Comparison of ENCODE assay signal across 27 mouse cellular contexts in genomic region chr1:106074656-106075055, GRCm38 (mm10).
DNase-seq lines count a peak whose midpoint lies in the region; ATAC-seq and TF ChIP-seq lines count a peak whose summit lies in the region.
"Had no signal": no experiment of that assay in that cellular context is flagged by ENCODE, and none has a peak within 500 bp of the region (broad histone marks: within the 10 kb centered on the region; RNA-seq: fewer than 3 reads in every experiment).

No protein-coding gene starts in this region.

- WGBS in heart, adult 2 months: 86% methylated on average over 5 of the region's 5 CpGs
- 85% methylated on average over 5 of the region's 5 CpGs for WGBS in liver, embryonic 11.5 days
- WGBS in liver, postnatal 0 days (ENCODE audit: insufficient replicate concordance): 74% methylated on average over 5 of the region's 5 CpGs

- intact Hi-C loops in heart, adult 2 months (cut with DNase I): loop anchor here (5.0 kb wide), 1 partner anchor 58 kb away; no protein-coding TSS in a partner anchor

- H3K27me3 ChIP-seq in heart, adult 2 months (ENCODE audit: control insufficient read depth, insufficient read depth, low read length): no peaks in the 10 kb centered on the region
- no peaks in the 10 kb centered on the region for H3K27me3 ChIP-seq in liver, embryonic 11.5 days (replicated peaks; ENCODE audit: control insufficient read depth, insufficient read depth, low read length)
- H3K27me3 ChIP-seq in liver, postnatal 0 days (ENCODE audit: insufficient read depth, low read length): no peaks in the 10 kb centered on the region
- H3K27me3 ChIP-seq: CH12.LX; embryonic facial prominence, embryonic 12.5 days; embryonic facial prominence, embryonic 15.5 days; heart, embryonic 15.5 days; Patski had no signal

- TF ChIP-seq EP300 in heart, adult 2 months (IDR thresholded peaks at IDR 0.05; ENCODE audit: insufficient read depth, low read depth, low read length): no peak
- no peak for TF ChIP-seq EP300 in liver, postnatal 0 days (IDR thresholded peaks at IDR 0.05; ENCODE audit: low read depth)

- peaks cover 5% of the 10 kb centered on the region; the same call in 1 of the 2 replicates for H3K36me3 ChIP-seq in heart, adult 2 months (ENCODE audit: control insufficient read depth, insufficient read depth, low read length)
- no peaks in the 10 kb centered on the region for H3K36me3 ChIP-seq in liver, embryonic 11.5 days (ENCODE audit: control insufficient read depth, insufficient read depth, low read length)
- H3K36me3 ChIP-seq in liver, postnatal 0 days (replicated peaks; ENCODE audit: insufficient read depth, low read length): no peaks in the 10 kb centered on the region
- H3K36me3 ChIP-seq: embryonic facial prominence, embryonic 12.5 days; embryonic facial prominence, embryonic 15.5 days; G1E; heart, embryonic 12.5 days; heart, embryonic 15.5 days had no signal

- no peak for ATAC-seq in liver, embryonic 11.5 days (replicated peaks; ENCODE audit: low FRiP score)
- no peak for ATAC-seq in liver, postnatal 0 days
- ATAC-seq: forebrain, embryonic 14.5 days; forebrain, postnatal 0 days; hindbrain, postnatal 0 days; inflammation-experienced regulatory T-cells, adult 6 months; Patski had no signal

- H3K27ac ChIP-seq in heart, adult 2 months: peak overlapping the region; percentile 80
- no peak overlapping the region for H3K27ac ChIP-seq in liver, embryonic 11.5 days (ENCODE audit: low read depth, low read length)
- H3K27ac ChIP-seq in liver, postnatal 0 days (ENCODE audit: low read depth): no peak overlapping the region
- H3K27ac ChIP-seq in brown adipose tissue, adult 24 weeks (replicated peaks; ENCODE audit: low read depth, low read length): peak overlapping the region; percentile 85
- H3K27ac ChIP-seq: embryonic facial prominence, embryonic 12.5 days; embryonic facial prominence, embryonic 15.5 days; heart, embryonic 15.5 days; hindbrain, embryonic 14.5 days; hindbrain, postnatal 0 days had no signal

- no peak overlapping the region for H3K4me3 ChIP-seq in heart, adult 2 months
- H3K4me3 ChIP-seq in liver, embryonic 11.5 days (ENCODE audit: low read depth, low read length): no peak overlapping the region
- no peak overlapping the region for H3K4me3 ChIP-seq in liver, postnatal 0 days (ENCODE audit: low read depth, low read length)
- H3K4me3 ChIP-seq in brown adipose tissue, adult 24 weeks (ENCODE audit: insufficient read depth, low read depth, low read length): no peak overlapping the region
- H3K4me3 ChIP-seq: embryonic facial prominence, embryonic 12.5 days; embryonic facial prominence, embryonic 15.5 days; heart, embryonic 12.5 days; heart, embryonic 15.5 days had no signal

- TF ChIP-seq CTCF in heart, adult 2 months (IDR thresholded peaks at IDR 0.05): no peak
- TF ChIP-seq CTCF in liver, postnatal 0 days (IDR thresholded peaks at IDR 0.05; ENCODE audit: low read depth): no peak

- no peaks in the 10 kb centered on the region for H3K9me3 ChIP-seq in liver, embryonic 11.5 days (ENCODE audit: control insufficient read depth, low read length)
- no peaks in the 10 kb centered on the region for H3K9me3 ChIP-seq in liver, postnatal 0 days (ENCODE audit: low read length)
- H3K9me3 ChIP-seq: embryonic facial prominence, embryonic 12.5 days; embryonic facial prominence, embryonic 15.5 days; G1E; heart, embryonic 12.5 days; heart, embryonic 15.5 days had no signal

- DNase-seq in heart, adult 2 months: no peak
- DNase-seq in heart, adult 18-20 months: no peak
- peak; percentile 15 for DNase-seq in liver, embryonic 11.5 days (ENCODE audit: low spot score)
- DNase-seq in liver, postnatal 0 days: no peak
- DNase-seq in frontal cortex, adult 2 months (ENCODE audit: extremely low spot score in 1 of 2, low spot score in 1 of 2): no peak
- DNase-seq: adrenal gland, postnatal 10 days; B cell, adult 2 months; cerebellum, adult 11 months; cerebellum, adult 2 months; cerebellum, adult 9-11 months; cerebellum, postnatal 25 days; forebrain, postnatal 0 days; gastrocnemius, postnatal 25 days; heart, postnatal 10 days; heart, postnatal 36 days had no signal

- peaks cover 7% of the 10 kb centered on the region for H3K4me1 ChIP-seq in heart, adult 2 months (ENCODE audit: control insufficient read depth, insufficient read depth, low read length)
- H3K4me1 ChIP-seq in liver, embryonic 11.5 days (replicated peaks; ENCODE audit: control insufficient read depth, insufficient read depth, low read length): 0 out of 2 replicates have a peak, but pooled peaks cover 2% of the 10 kb centered on the region
- no peaks in the 10 kb centered on the region for H3K4me1 ChIP-seq in liver, postnatal 0 days (ENCODE audit: insufficient read depth)
- peaks cover 6% of the 10 kb centered on the region; the same call in 1 of the 2 replicates for H3K4me1 ChIP-seq in brown adipose tissue, adult 24 weeks (ENCODE audit: control insufficient read depth, insufficient read depth, insufficient read length, low read length)
- H3K4me1 ChIP-seq: embryonic facial prominence, embryonic 15.5 days had no signal

- H3K4me2 ChIP-seq in liver, embryonic 11.5 days: no peak overlapping the region
- H3K4me2 ChIP-seq in liver, postnatal 0 days (ENCODE audit: low read depth, low read length): no peak overlapping the region
- H3K4me2 ChIP-seq: embryonic facial prominence, embryonic 12.5 days; embryonic facial prominence, embryonic 15.5 days; heart, embryonic 12.5 days; heart, embryonic 15.5 days; hindbrain, embryonic 14.5 days had no signal

- H3K9ac ChIP-seq in heart, adult 2 months (ENCODE audit: low read depth, low read length): no peak overlapping the region
- H3K9ac ChIP-seq in liver, embryonic 11.5 days (ENCODE audit: low read depth, low read length): no peak overlapping the region
- no peak overlapping the region for H3K9ac ChIP-seq in liver, postnatal 0 days (replicated peaks)
- H3K9ac ChIP-seq: embryonic facial prominence, embryonic 12.5 days; embryonic facial prominence, embryonic 15.5 days; forebrain, postnatal 0 days; heart, embryonic 12.5 days; heart, embryonic 15.5 days; hindbrain, embryonic 14.5 days had no signal

- no peaks in the 10 kb centered on the region for H3K79me2 ChIP-seq in heart, adult 2 months (replicated peaks; ENCODE audit: control insufficient read depth, insufficient read depth, low read length)

- no peak for TF ChIP-seq POLR2A in heart, adult 2 months (IDR thresholded peaks at IDR 0.05; ENCODE audit: insufficient read depth, low read depth, low read length)

Comparison
In these comparisons a context has a peak if more than half of its experiments do, and no peak if none do; other contexts are left out.
1. H3K27ac ChIP-seq: peak in heart, adult 2 months (single experiment) and brown adipose tissue, adult 24 weeks (single experiment); none in liver, embryonic 11.5 days (single experiment) and liver, postnatal 0 days (single experiment).